In the genomic region with DNA sequence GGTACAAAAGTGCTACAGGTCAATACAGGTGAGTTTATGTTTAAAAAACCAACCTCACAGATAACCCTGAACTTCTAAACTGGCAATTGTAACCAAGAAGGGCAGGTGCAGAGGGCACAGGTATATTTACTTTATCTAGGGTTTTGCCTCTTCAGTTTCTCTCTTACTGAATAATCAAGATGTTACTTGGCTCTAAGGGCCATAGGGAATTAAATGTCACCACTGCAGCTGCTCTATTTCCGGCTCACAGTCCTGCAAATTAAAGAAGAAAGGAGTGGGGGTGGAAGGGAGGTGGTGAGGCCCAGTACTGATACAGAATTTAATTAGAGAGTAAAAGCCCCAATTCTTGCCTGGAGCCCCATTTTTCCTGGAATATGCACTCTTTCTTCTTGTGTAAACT, we compare ENCODE assay signal across 19 mouse cellular contexts.
DNase-seq lines count a peak whose midpoint lies in the region; TF ChIP-seq lines count a peak whose summit lies in the region.
"Had no signal": no experiment of that assay in that cellular context is flagged by ENCODE, and none has a peak within 500 bp of the region (broad histone marks: within the 10 kb centered on the region; RNA-seq: fewer than 3 reads in every experiment).

No protein-coding gene starts in this region.

- no peak overlapping the region for H3K4me3 ChIP-seq in gastrocnemius, adult 2 months
- no peak overlapping the region for H3K4me3 ChIP-seq in liver, adult 2 months (ENCODE audit: insufficient read depth, low read depth, low read length)
- H3K4me3 ChIP-seq: embryonic facial prominence, embryonic 13.5 days; forebrain, embryonic 10.5 days; forebrain, embryonic 13.5 days; hindbrain, embryonic 12.5 days; hindbrain, embryonic 15.5 days had no signal

- no peaks in the 10 kb centered on the region; the same call in 1 of the 2 replicates for H3K79me2 ChIP-seq in liver, adult 2 months (ENCODE audit: control insufficient read depth, insufficient read depth, low read length)

- no peak overlapping the region for H3K9ac ChIP-seq in liver, adult 2 months (ENCODE audit: low read depth, low read length)
- H3K9ac ChIP-seq: embryonic facial prominence, embryonic 13.5 days; forebrain, embryonic 13.5 days; hindbrain, embryonic 12.5 days; hindbrain, embryonic 15.5 days had no signal

- no peak for TF ChIP-seq POLR2A in liver, adult 2 months (IDR thresholded peaks at IDR 0.05; ENCODE audit: extremely low read depth, insufficient read depth, low read length)

- H3K4me1 ChIP-seq in liver, adult 2 months (ENCODE audit: control insufficient read depth, insufficient read depth, low read length) = no peaks in the 10 kb centered on the region
- H3K4me1 ChIP-seq: embryonic facial prominence, embryonic 13.5 days; forebrain, embryonic 10.5 days; forebrain, embryonic 13.5 days had no signal

- intact Hi-C loops in gastrocnemius, adult 2 months (cut with DNase I) = no loop called here
- intact Hi-C loops in gastrocnemius, postnatal 14 days (cut with DNase I; ENCODE audit: low total_unique reads) = no loop called here

- peaks cover 2% of the 10 kb centered on the region for H3K36me3 ChIP-seq in liver, adult 2 months (ENCODE audit: control insufficient read depth, insufficient read depth, low read length)
- H3K36me3 ChIP-seq: embryonic facial prominence, embryonic 13.5 days; forebrain, embryonic 10.5 days; hindbrain, embryonic 12.5 days; hindbrain, embryonic 15.5 days had no signal

- WGBS in liver, adult 2 months = 85% methylated on average over 1 of the region's 1 CpGs

- H3K27ac ChIP-seq in gastrocnemius, adult 2 months = peak overlapping the region; percentile 66
- no peak overlapping the region for H3K27ac ChIP-seq in liver, adult 2 months (replicated peaks; ENCODE audit: insufficient read depth, low read depth, low read length)
- H3K27ac ChIP-seq: embryonic facial prominence, embryonic 13.5 days; forebrain, embryonic 10.5 days; forebrain, embryonic 13.5 days; hindbrain, embryonic 12.5 days; hindbrain, embryonic 15.5 days had no signal

- no peak for TF ChIP-seq CTCF in gastrocnemius, adult 2 months (IDR thresholded peaks at IDR 0.05)
- TF ChIP-seq CTCF in liver, adult 2 months (IDR thresholded peaks at IDR 0.05; ENCODE audit: low read depth, low read length) = no peak

- H3K27me3 ChIP-seq in liver, adult 2 months (ENCODE audit: control insufficient read depth, insufficient read depth, low read length) = no peaks in the 10 kb centered on the region
- H3K27me3 ChIP-seq: embryonic facial prominence, embryonic 13.5 days; forebrain, embryonic 13.5 days; hindbrain, embryonic 12.5 days; hindbrain, embryonic 15.5 days had no signal

- DNase-seq in gastrocnemius, adult 2 months = no peak
- no peak for DNase-seq in gastrocnemius, postnatal 14 days
- peak; percentile 26 for DNase-seq in liver, adult 2 months (ENCODE audit: extremely low read depth, low read depth, low spot score)
- DNase-seq in liver = no peak
- DNase-seq in MN1 (ENCODE audit: low spot score) = peak; percentile 10
- DNase-seq in brain, adult 2 months (ENCODE audit: low read depth, low spot score) = peak; percentile 37
- DNase-seq in layer of hippocampus, postnatal 36 days = no peak
- DNase-seq in thymus, adult 18-20 months = no peak
- DNase-seq: adrenal gland, adult 8-10 months; adrenal gland, postnatal 25 days; cerebellum, adult 11 months; cerebellum, adult 9-11 months; cerebellum, postnatal 25 days; heart, adult 11 months had no signal

Comparison
In these comparisons a context has a peak if more than half of its experiments do, and no peak if none do; other contexts are left out.
1. DNase-seq: peak in liver, adult 2 months (single experiment), MN1 (single experiment) and brain, adult 2 months (single experiment); none in gastrocnemius, adult 2 months (single experiment), gastrocnemius, postnatal 14 days (single experiment), liver (single experiment), layer of hippocampus, postnatal 36 days (0 of 2) and thymus, adult 18-20 months (0 of 2).